Mouse (Mus musculus): ENCODE data around the gene Rnf10. TPM values are rescaled to one million over a fixed set of nuclear protein-coding genes. Genes with fewer than 3 reads are reported as not detected.
"Not testable (repeated sequence)": the region's sequence is repeated elsewhere in the genome, so short reads cannot be mapped to it uniquely, and the experiment has no call there.

Gene Rnf10
- total RNA-seq (2018; cell fraction: chromatin; rRNA removed): 100 to 1,000 TPM in 23 of 26 experiments, 10 to 100 TPM in 3; 78.3 to 198 (median 139) TPM
- 100 to 1,000 TPM; 101 to 133 (median 123) TPM for total RNA-seq (2018; cell fraction: cytosol; rRNA removed)
- 100 to 1,000 TPM in 21 of 26 experiments, 10 to 100 TPM in 5; 87.0 to 147 (median 113) TPM for total RNA-seq (2018; cell fraction: nucleus; rRNA removed)
- 89.0 to 101 TPM (median 92.8 TPM) in 3 replicates for polyA plus RNA-seq (2018)

- Histone ChIP-seq H3K27ac (peak within 1 kb of the TSS; percentile 54), H3K4me3 (ENCODE audit: inconsistent target) (peak within 1 kb of the TSS; percentile 74), H3K79me2 (ENCODE audit: inconsistent target) (peaks cover 46% of the 10 kb centered on the region), H3K36me3 (ENCODE audit: inconsistent target) (no peaks in the 10 kb centered on the region)
- 13% methylated on average over 26 of the region's 26 CpGs for WGBS (ENCODE audit: missing documents)
Measured at GRCm38 (mm10) chr5:115272812-115273548, at the start of gene Rnf10. Gene Rnf10, minus strand, starts transcription at chr5:115272898.

- 7% methylated on average over 16 of the region's 22 CpGs for WGBS (ENCODE audit: missing documents)
- Histone ChIP-seq H3K4me3 (ENCODE audit: inconsistent target) (peak overlapping the region; percentile 21; the same call in 1 of the 2 replicates), H3K27ac (no peak overlapping the region), H3K36me3 (ENCODE audit: inconsistent target) (no peaks in the 10 kb centered on the region), H3K79me2 (ENCODE audit: inconsistent target) (no peaks in the 10 kb centered on the region)
Measured at GRCm38 (mm10) chr5:115319004-115319940, 46.6 kb upstream of the Rnf10 start.

GRCm38 (mm10) chr5:115317645-115318328, 45.1 kb upstream of the Rnf10 start:
- Histone ChIP-seq H3K27ac (no peak overlapping the region), H3K79me2 (ENCODE audit: inconsistent target) (no peaks in the 10 kb centered on the region), H3K4me3 (ENCODE audit: inconsistent target) (no peak overlapping the region), H3K36me3 (ENCODE audit: inconsistent target) (no peaks in the 10 kb centered on the region)
- 61% methylated on average over 10 of the region's 10 CpGs for WGBS (ENCODE audit: missing documents)

- WGBS (ENCODE audit: missing documents): 72% methylated on average over 14 of the region's 14 CpGs
Measured at GRCm38 (mm10) chr5:115316968-115317644, 44.4 kb upstream of the Rnf10 start.

GRCm38 (mm10) chr5:115313668-115313943, 40.9 kb upstream of the Rnf10 start:
- Histone ChIP-seq H3K36me3 (ENCODE audit: inconsistent target) (no peaks in the 10 kb centered on the region), H3K27ac (no peak overlapping the region), H3K4me3 (ENCODE audit: inconsistent target) (no peak overlapping the region), H3K79me2 (ENCODE audit: inconsistent target) (no peaks in the 10 kb centered on the region)
- 97% methylated on average over 5 of the region's 5 CpGs for WGBS (ENCODE audit: missing documents)

More at GRCm38 (mm10) chr5:115316968-115317644, 44.4 kb upstream of the Rnf10 start:
- no peak overlapping the region for H3K27ac ChIP-seq
- no peaks in the 10 kb centered on the region for H3K36me3 ChIP-seq (ENCODE audit: inconsistent target)
- no peaks in the 10 kb centered on the region for H3K79me2 ChIP-seq (ENCODE audit: inconsistent target)
- no peak overlapping the region for H3K4me3 ChIP-seq (ENCODE audit: inconsistent target)

- Histone ChIP-seq H3K79me2 (ENCODE audit: inconsistent target) (no peaks in the 10 kb centered on the region), H3K27ac (no peak overlapping the region), H3K36me3 (ENCODE audit: inconsistent target) (no peaks in the 10 kb centered on the region), H3K4me3 (ENCODE audit: inconsistent target) (no peak overlapping the region)
- 54% methylated on average over 10 of the region's 10 CpGs for WGBS (ENCODE audit: missing documents)
Measured at GRCm38 (mm10) chr5:115312816-115313667, 40.3 kb upstream of the Rnf10 start.

- 88% methylated on average over 4 of the region's 4 CpGs for WGBS (ENCODE audit: missing documents)
- Histone ChIP-seq H3K36me3 (ENCODE audit: inconsistent target) (no peaks in the 10 kb centered on the region), H3K4me3 (ENCODE audit: inconsistent target) (no peak overlapping the region), H3K79me2 (ENCODE audit: inconsistent target) (no peaks in the 10 kb centered on the region), H3K27ac (no peak overlapping the region)
Measured at GRCm38 (mm10) chr5:115312354-115312753, 39.7 kb upstream of the Rnf10 start.

GRCm38 (mm10) chr5:115302190-115302589, 29.5 kb upstream of the Rnf10 start:
- H3K27ac ChIP-seq: not testable (repeated sequence)

GRCm38 (mm10) chr5:115301615-115302014, 28.9 kb upstream of the Rnf10 start:
- peak overlapping the region; percentile 64 for H3K4me3 ChIP-seq (ENCODE audit: inconsistent target)
- peak overlapping the region; percentile 25; the same call in 1 of the 2 replicates for H3K27ac ChIP-seq
- 38% methylated on average over 13 of the region's 13 CpGs for WGBS (ENCODE audit: missing documents)
- H3K36me3 ChIP-seq (ENCODE audit: inconsistent target): peaks cover 13% of the 10 kb centered on the region; the same call in 1 of the 2 replicates
- peaks cover 19% of the 10 kb centered on the region for H3K79me2 ChIP-seq (ENCODE audit: inconsistent target)

More at GRCm38 (mm10) chr5:115302190-115302589, 29.5 kb upstream of the Rnf10 start:
- not testable (repeated sequence) for H3K4me3 ChIP-seq (ENCODE audit: inconsistent target)
- H3K36me3 ChIP-seq (ENCODE audit: inconsistent target): peaks cover 10% of the 10 kb centered on the region; the same call in 1 of the 2 replicates
- 100% methylated on average over 1 of the region's 7 CpGs for WGBS (ENCODE audit: missing documents)
- peaks cover 19% of the 10 kb centered on the region for H3K79me2 ChIP-seq (ENCODE audit: inconsistent target)

GRCm38 (mm10) chr5:115300792-115301614, 28.3 kb upstream of the Rnf10 start, which contains the start of gene Dynll1:
Gene Dynll1, minus strand, starts transcription at chr5:115300999.
- H3K4me3 ChIP-seq (ENCODE audit: inconsistent target): peak within 1 kb of the TSS; percentile 85
- peaks cover 19% of the 10 kb centered on the region; the same call in 1 of the 2 replicates for H3K36me3 ChIP-seq (ENCODE audit: inconsistent target)
- 0% methylated on average over 63 of the region's 66 CpGs for WGBS (ENCODE audit: missing documents)
- peak within 1 kb of the TSS; percentile 59 for H3K27ac ChIP-seq
- H3K79me2 ChIP-seq (ENCODE audit: inconsistent target): peaks cover 19% of the 10 kb centered on the region

- Histone ChIP-seq H3K4me3 (ENCODE audit: inconsistent target) (peak overlapping the region; percentile 85), H3K79me2 (ENCODE audit: inconsistent target) (peaks cover 19% of the 10 kb centered on the region), H3K36me3 (ENCODE audit: inconsistent target) (peaks cover 25% of the 10 kb centered on the region; the same call in 1 of the 2 replicates), H3K27ac (peak overlapping the region; percentile 59)
- 1% methylated on average over 42 of the region's 46 CpGs for WGBS (ENCODE audit: missing documents)
Measured at GRCm38 (mm10) chr5:115300035-115300744, 27.5 kb upstream of the Rnf10 start.

- peaks cover 28% of the 10 kb centered on the region; the same call in 1 of the 2 replicates for H3K36me3 ChIP-seq (ENCODE audit: inconsistent target)
- no peak overlapping the region for H3K27ac ChIP-seq
- H3K4me3 ChIP-seq (ENCODE audit: inconsistent target): no peak overlapping the region
- peaks cover 19% of the 10 kb centered on the region for H3K79me2 ChIP-seq (ENCODE audit: inconsistent target)
- WGBS (ENCODE audit: missing documents): 88% methylated on average over 8 of the region's 10 CpGs
Measured at GRCm38 (mm10) chr5:115296347-115296746, 23.6 kb upstream of the Rnf10 start.

Data from macrophage (primary cell).